9 mouse cellular contexts compared by ENCODE assay signal in the genomic region with DNA sequence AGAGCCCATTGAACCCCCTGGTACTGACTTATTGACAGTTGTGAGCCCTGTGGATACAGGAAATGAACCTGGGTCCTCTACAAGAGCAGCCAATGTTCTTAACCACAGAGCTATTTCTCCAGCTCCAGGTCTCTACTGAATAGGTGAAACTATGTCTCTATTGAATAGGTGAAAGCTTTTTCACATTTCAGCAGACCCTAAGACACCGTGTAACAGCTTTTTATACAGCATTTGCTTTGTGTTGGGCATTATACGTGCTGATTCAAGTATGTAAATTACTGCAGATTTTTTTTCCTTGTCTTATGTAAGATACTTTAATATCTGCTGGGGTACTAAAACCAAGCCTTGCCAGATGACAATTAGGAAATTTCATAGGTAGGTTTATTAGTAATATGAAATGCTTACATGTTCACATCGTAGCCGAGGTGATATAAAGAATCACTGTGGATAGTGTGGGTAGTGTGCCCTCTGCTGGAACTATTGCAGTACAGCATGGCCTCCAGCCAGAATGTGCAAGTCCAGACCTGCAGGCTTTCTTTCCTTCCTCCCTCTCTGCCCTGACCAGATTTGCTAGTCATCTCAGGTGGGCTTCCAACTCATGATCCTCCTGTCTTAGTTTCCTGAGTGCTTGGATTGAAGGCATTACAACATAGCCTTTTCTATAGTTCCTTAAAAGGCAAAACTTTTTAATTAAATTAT. TPM values are rescaled to one million over a fixed set of nuclear protein-coding genes. Genes with fewer than 3 reads are reported as not detected.
DNase-seq lines count a peak whose midpoint lies in the region; ATAC-seq and TF ChIP-seq lines count a peak whose summit lies in the region.
"Had no signal": no experiment of that assay in that cellular context is flagged by ENCODE, and none has a peak within 500 bp of the region (broad histone marks: within the 10 kb centered on the region; RNA-seq: fewer than 3 reads in every experiment).

No protein-coding gene starts in this region.

- ATAC-seq in stomach, embryonic 15.5 days (ENCODE audit: insufficient read depth, low FRiP score, low read depth): peak; percentile 39; the same call in 1 of the 2 replicates

- no peak overlapping the region for H3K27ac ChIP-seq in kidney, adult 2 months (ENCODE audit: insufficient read depth, low read depth, low read length)
- H3K27ac ChIP-seq in stomach, embryonic 15.5 days: no peak overlapping the region
- H3K27ac ChIP-seq: embryonic facial prominence, embryonic 13.5 days had no signal

- no peaks in the 10 kb centered on the region for H3K27me3 ChIP-seq in kidney, adult 2 months (replicated peaks; ENCODE audit: control insufficient read depth, insufficient read depth, low read length)
- no peaks in the 10 kb centered on the region for H3K27me3 ChIP-seq in stomach, embryonic 15.5 days (replicated peaks)
- H3K27me3 ChIP-seq: embryonic facial prominence, embryonic 13.5 days had no signal

- peak; percentile 17 to 24 for DNase-seq in urinary bladder, adult 18-20 months (ENCODE audit: low spot score in 2 of 2)
- no peak for DNase-seq in urinary bladder, postnatal 10 days (ENCODE audit: low spot score)
- peak; percentile 36 for DNase-seq in cerebellum, adult 8-10 months
- peak; percentile 41 to 90 for DNase-seq in frontal cortex, adult 2 months (ENCODE audit: extremely low spot score in 1 of 2, low spot score in 1 of 2)
- DNase-seq in kidney, adult 2 months: peak; percentile 58
- peak; percentile 68 for DNase-seq in left cerebral cortex, postnatal 4 days
- DNase-seq in naive thymus-derived CD4-positive, alpha-beta T cell, adult 2 months (ENCODE audit: low read depth): peak; percentile 43

- intact Hi-C loops in left cerebral cortex, postnatal 4 days (cut with DNase I): loop anchor here (5.0 kb wide), 2 partner anchors 261 to 276 kb away; no protein-coding TSS in a partner anchor

- no peak for TF ChIP-seq POLR2A in kidney, adult 2 months (IDR thresholded peaks at IDR 0.05; ENCODE audit: low read depth, low read length)

- no peaks in the 10 kb centered on the region for H3K36me3 ChIP-seq in kidney, adult 2 months (ENCODE audit: control insufficient read depth, insufficient read depth, low read length)
- H3K36me3 ChIP-seq in stomach, embryonic 15.5 days: no peaks in the 10 kb centered on the region
- H3K36me3 ChIP-seq: embryonic facial prominence, embryonic 13.5 days had no signal

- no peaks in the 10 kb centered on the region for H3K4me1 ChIP-seq in kidney, adult 2 months (ENCODE audit: control insufficient read depth, insufficient read depth, low read length)
- H3K4me1 ChIP-seq in stomach, embryonic 15.5 days: no peaks in the 10 kb centered on the region
- H3K4me1 ChIP-seq: embryonic facial prominence, embryonic 13.5 days had no signal

- WGBS in kidney, adult 2 months: 37% methylated on average over 4 of the region's 4 CpGs
- WGBS in stomach, embryonic 15.5 days: 48% methylated on average over 4 of the region's 4 CpGs

- TF ChIP-seq CTCF in kidney, adult 2 months (conservative IDR thresholded peaks at IDR 0.05; ENCODE audit: insufficient read depth, insufficient read length, low read depth, low read length): peak; percentile 92

- H3K4me3 ChIP-seq in kidney, adult 2 months (ENCODE audit: insufficient read depth, low read depth, low read length): no peak overlapping the region
- no peak overlapping the region for H3K4me3 ChIP-seq in stomach, embryonic 15.5 days (replicated peaks)
- H3K4me3 ChIP-seq: embryonic facial prominence, embryonic 13.5 days had no signal

- no peak overlapping the region for H3K4me2 ChIP-seq in stomach, embryonic 15.5 days
- H3K4me2 ChIP-seq: embryonic facial prominence, embryonic 13.5 days had no signal

- H3K9me3 ChIP-seq in stomach, embryonic 15.5 days: no peaks in the 10 kb centered on the region
- H3K9me3 ChIP-seq: embryonic facial prominence, embryonic 13.5 days had no signal

- H3K9ac ChIP-seq in stomach, embryonic 15.5 days: no peak overlapping the region
- H3K9ac ChIP-seq: embryonic facial prominence, embryonic 13.5 days had no signal

RNA-seq across cellular contexts. Expression of a gene that starts 37.6 kb away (rescaled TPM):
- 1.2 TPM in 2 replicates for polyA plus RNA-seq in frontal cortex, adult 2 months (2012; rRNA removed)
- 0.07 and 0.34 TPM in 2 replicates for polyA plus RNA-seq in kidney, adult 2 months (2012; rRNA removed)
- total RNA-seq in left cerebral cortex, postnatal 4 days (2021): 1 to 10 TPM in 1 of 2 experiments, under 1 TPM in 1; 0.34 to 1.1 TPM
- 7.1 and 7.8 TPM in 2 replicates for polyA plus RNA-seq in stomach, embryonic 15.5 days (2015; fragmentation: Nextera tagmentation; extraction: Ambion mirVana)
